Mouse (Mus musculus) lung, adult 2 months (tissue): ENCODE results near the gene B9d1.

ENCODE experiments used
- CTCF ChIP-seq: fragments of 200-500 bp; IDR thresholded peaks from 2 replicates; pipeline ENCODE4 v1.5.1; 2011; ENCODE audit warnings: mild to moderate bottlenecking, low read length, control low read depth; ENCODE audit not compliant: insufficient read depth
- POLR2A ChIP-seq: fragments of 200-500 bp; IDR thresholded peaks from 2 replicates; pipeline ENCODE4 v1.6.1; 2011; ENCODE audit warnings: low read depth, mild to moderate bottlenecking, control low read depth, low read length, borderline replicate concordance; ENCODE audit errors: extremely low read depth

GRCm38 (mm10) chr11:61476786-61477382 is 28.1 kb upstream of the B9d1 start:
- TF ChIP-seq CTCF, result no peak
- TF ChIP-seq POLR2A, result no peak
